Mouse (Mus musculus): ENCODE measurements around the gene Bhlhe23. TPM values are rescaled to one million over a fixed set of nuclear protein-coding genes. Genes with fewer than 3 reads are reported as not detected.

Bhlhe23 gene
- polyA plus RNA-seq, 1 experiment from 2014 or later: not detected

DNA sequence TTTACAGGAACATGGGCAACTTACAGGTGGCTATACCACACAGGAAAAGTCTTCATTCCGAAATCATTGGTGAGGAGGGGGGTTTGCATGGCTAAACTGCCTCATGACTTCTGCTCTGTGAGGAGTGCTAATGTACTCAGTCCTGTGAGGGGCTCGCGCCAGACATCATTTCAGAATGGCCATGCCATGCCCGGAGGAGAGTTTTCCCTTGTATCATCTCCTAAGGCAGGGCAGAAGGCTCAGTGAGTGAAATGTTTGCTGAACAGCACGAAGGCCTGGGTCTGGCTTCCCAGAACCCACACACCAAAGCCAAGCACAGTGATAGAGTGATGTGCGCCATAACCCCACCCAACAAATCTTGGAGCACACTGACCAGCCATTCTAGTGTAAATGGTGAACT is 33.9 kb downstream of the Bhlhe23 start:
- no peak overlapping the region for H3K4me3 ChIP-seq
- ATAC-seq (replicated peaks; ENCODE audit: insufficient number of reproducible peaks, insufficient read depth, low FRiP score, low read depth): no peak
- no peaks in the 10 kb centered on the region for H3K9me3 ChIP-seq (replicated peaks)
- H3K9ac ChIP-seq: no peak overlapping the region
- no peak overlapping the region for H3K27ac ChIP-seq
- H3K4me2 ChIP-seq: no peak overlapping the region
- peaks cover 13% of the 10 kb centered on the region; the same call in 1 of the 2 replicates for H3K27me3 ChIP-seq
- 77% methylated on average over 6 of the region's 6 CpGs for WGBS
- no peaks in the 10 kb centered on the region; the same call in 1 of the 2 replicates for H3K4me1 ChIP-seq (replicated peaks)
- no peaks in the 10 kb centered on the region for H3K36me3 ChIP-seq

DNA sequence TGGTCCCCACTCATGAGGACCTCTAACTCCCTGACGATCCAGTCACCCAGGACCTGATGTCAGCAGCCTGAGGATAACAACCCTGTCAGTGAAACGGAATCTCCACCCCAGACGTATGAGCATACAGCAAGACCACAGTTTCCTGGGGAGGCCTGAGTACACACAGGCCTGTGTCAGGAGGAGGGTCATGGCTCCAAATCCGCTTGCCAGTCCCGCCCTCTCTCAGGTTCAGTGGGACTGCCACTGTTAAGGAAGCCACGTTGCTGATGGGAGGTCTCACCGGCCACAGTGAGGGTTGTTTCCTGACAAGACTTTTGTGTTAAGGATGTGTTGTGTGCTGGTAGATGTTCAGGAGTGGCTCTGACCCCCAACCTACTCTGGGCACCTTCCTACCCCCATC is 35.3 kb downstream of the Bhlhe23 start:
- WGBS: 57% methylated on average over 7 of the region's 7 CpGs
- no peak for ATAC-seq (replicated peaks; ENCODE audit: insufficient number of reproducible peaks, insufficient read depth, low FRiP score, low read depth)
- Histone ChIP-seq H3K4me3 (no peak overlapping the region), H3K27ac (no peak overlapping the region), H3K27me3 (peaks cover 8% of the 10 kb centered on the region; the same call in 1 of the 2 replicates), H3K4me1 (replicated peaks) (no peaks in the 10 kb centered on the region; the same call in 1 of the 2 replicates), H3K36me3 (no peaks in the 10 kb centered on the region), H3K9ac (no peak overlapping the region), H3K4me2 (no peak overlapping the region), H3K9me3 (replicated peaks) (no peaks in the 10 kb centered on the region)

DNA sequence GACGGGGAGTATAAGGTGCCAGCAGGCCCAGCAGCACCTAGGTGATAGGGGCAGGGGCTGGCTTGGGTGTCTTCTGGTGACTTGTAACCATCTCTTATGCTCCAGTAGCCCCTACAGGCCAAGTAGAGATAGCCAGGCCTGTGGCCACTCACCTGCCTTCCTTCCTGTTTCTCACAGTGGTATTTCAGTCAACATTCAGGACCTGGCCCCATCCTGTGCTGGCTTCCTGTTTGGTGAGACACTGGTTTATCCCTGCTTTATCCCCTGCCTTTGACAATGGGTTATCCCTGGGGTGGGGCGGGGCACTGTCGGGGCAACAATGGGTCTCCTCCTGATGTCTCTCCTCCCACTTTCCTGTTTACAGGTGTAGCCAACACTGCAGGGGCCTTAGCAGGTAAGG is 36.4 kb downstream of the Bhlhe23 start:
- WGBS: 30% methylated on average over 3 of the region's 3 CpGs
- Histone ChIP-seq H3K9ac (no peak overlapping the region), H3K4me3 (no peak overlapping the region), H3K9me3 (replicated peaks) (no peaks in the 10 kb centered on the region), H3K4me1 (replicated peaks) (no peaks in the 10 kb centered on the region; the same call in 1 of the 2 replicates), H3K4me2 (no peak overlapping the region), H3K36me3 (no peaks in the 10 kb centered on the region), H3K27ac (no peak overlapping the region), H3K27me3 (peaks cover 8% of the 10 kb centered on the region; the same call in 1 of the 2 replicates)
- no peak for ATAC-seq (replicated peaks; ENCODE audit: insufficient number of reproducible peaks, insufficient read depth, low FRiP score, low read depth)

DNA sequence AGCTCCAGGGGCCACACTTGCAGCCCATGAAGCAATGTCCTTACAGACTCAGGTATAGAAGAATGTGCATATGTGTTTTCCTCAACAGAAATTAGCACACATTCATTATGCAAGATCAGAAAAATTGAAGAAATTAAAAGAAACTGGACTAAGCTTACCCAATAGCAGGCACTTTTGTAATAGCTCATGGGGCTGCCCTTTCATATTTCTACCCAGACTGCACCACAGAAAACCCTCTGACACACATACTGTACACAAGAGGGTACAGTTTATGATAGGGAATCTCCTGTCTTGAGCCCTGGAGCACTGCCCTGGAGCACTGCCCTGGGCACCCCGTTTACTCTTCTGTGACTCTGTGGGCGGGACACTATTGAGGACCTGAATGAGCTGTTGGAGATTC is 38.7 kb downstream of the Bhlhe23 start:
- Histone ChIP-seq H3K4me3 (no peak overlapping the region), H3K27ac (no peak overlapping the region), H3K9ac (no peak overlapping the region), H3K36me3 (no peaks in the 10 kb centered on the region), H3K9me3 (replicated peaks) (no peaks in the 10 kb centered on the region), H3K4me1 (replicated peaks) (no peaks in the 10 kb centered on the region; the same call in 1 of the 2 replicates), H3K27me3 (peaks cover 8% of the 10 kb centered on the region; the same call in 1 of the 2 replicates), H3K4me2 (no peak overlapping the region)
- ATAC-seq (replicated peaks; ENCODE audit: insufficient number of reproducible peaks, insufficient read depth, low FRiP score, low read depth): no peak
- WGBS: 83% methylated on average over 2 of the region's 2 CpGs

DNA sequence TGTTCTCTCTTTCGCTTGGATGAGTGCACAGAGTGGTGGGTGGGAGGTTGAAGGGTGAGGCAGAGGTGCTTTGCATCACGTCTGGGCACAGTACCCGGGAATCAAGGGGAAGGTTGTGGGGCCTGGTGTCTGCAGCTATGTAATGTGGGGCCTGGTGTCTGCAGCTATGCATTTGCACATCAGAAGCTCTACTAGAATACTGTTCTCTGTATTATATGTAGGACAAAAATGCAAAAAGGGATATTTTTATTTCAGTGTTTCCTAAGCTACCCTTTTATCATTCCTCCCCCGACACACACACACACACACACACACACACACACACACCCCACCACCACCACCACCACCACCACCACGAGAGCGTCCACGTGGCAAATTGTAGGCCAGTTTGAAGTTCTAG is 41.5 kb downstream of the Bhlhe23 start:
- no peak for ATAC-seq (replicated peaks; ENCODE audit: insufficient number of reproducible peaks, insufficient read depth, low FRiP score, low read depth)
- Histone ChIP-seq H3K27ac (no peak overlapping the region), H3K4me1 (replicated peaks) (peaks cover 4% of the 10 kb centered on the region; the same call in 1 of the 2 replicates), H3K36me3 (no peaks in the 10 kb centered on the region), H3K4me3 (no peak overlapping the region), H3K4me2 (no peak overlapping the region), H3K9ac (no peak overlapping the region), H3K9me3 (replicated peaks) (no peaks in the 10 kb centered on the region), H3K27me3 (peaks cover 5% of the 10 kb centered on the region; the same call in 1 of the 2 replicates)
- WGBS: 67% methylated on average over 7 of the region's 7 CpGs

DNA sequence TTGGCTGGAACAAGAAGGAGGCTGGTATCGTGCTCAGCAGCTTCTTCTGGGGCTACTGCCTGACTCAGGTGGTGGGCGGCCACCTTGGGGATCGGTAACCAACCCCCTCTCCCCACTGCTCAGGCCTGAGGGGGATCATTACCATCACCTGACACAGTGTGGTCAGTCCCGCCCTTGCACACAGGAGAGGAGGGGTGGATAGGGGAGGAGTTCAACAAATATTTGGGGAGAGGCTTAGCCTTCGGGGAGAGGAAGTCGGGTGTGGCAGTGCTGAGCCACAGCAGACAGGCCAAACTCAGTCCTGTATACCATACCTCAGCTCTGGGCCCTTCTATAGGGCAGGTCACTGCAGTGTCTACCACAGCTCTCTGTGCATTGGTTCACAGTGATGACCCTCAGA is 44.7 kb downstream of the Bhlhe23 start:
- H3K4me1 ChIP-seq (replicated peaks): 0 out of 2 replicates have a peak, but pooled peaks cover 4% of the 10 kb centered on the region
- H3K27me3 ChIP-seq: no peaks in the 10 kb centered on the region; the same call in 1 of the 2 replicates
- H3K27ac ChIP-seq: no peak overlapping the region
- H3K4me3 ChIP-seq: no peak overlapping the region
- 67% methylated on average over 6 of the region's 6 CpGs for WGBS
- H3K36me3 ChIP-seq: no peaks in the 10 kb centered on the region
- H3K9me3 ChIP-seq (replicated peaks): no peaks in the 10 kb centered on the region
- ATAC-seq (replicated peaks; ENCODE audit: insufficient number of reproducible peaks, insufficient read depth, low FRiP score, low read depth): no peak
- H3K9ac ChIP-seq: no peak overlapping the region
- no peak overlapping the region for H3K4me2 ChIP-seq

DNA sequence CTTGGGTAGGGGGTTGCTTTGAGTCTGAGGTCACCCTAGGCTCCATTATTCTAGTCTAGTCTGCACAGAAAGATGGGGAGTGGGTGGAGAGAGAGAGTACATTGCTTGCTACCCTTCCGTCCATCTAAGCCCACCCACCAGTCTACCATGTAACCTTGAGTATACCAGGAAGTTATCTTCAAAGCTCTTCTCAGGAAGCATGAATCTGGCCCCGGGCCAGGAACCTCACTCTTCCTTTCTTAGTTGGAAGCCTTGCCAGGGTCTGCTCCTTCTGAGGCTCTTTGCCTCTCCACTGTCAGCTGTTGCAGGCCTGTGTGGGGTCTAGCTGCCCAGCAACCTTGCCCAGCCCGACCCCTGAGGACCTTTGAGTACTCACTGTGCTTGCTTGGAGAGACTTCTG is 45.7 kb downstream of the Bhlhe23 start:
- peaks cover 4% of the 10 kb centered on the region; the same call in 1 of the 2 replicates for H3K4me1 ChIP-seq (replicated peaks)
- H3K27ac ChIP-seq: no peak overlapping the region
- no peak overlapping the region for H3K4me3 ChIP-seq
- ATAC-seq (replicated peaks; ENCODE audit: insufficient number of reproducible peaks, insufficient read depth, low FRiP score, low read depth): no peak
- H3K36me3 ChIP-seq: no peaks in the 10 kb centered on the region
- no peaks in the 10 kb centered on the region; the same call in 1 of the 2 replicates for H3K27me3 ChIP-seq
- whole genome bisulfite sequencing: 50% methylated on average over 3 of the region's 3 CpGs
- H3K9ac ChIP-seq: no peak overlapping the region
- H3K4me2 ChIP-seq: no peak overlapping the region
- H3K9me3 ChIP-seq (replicated peaks): no peaks in the 10 kb centered on the region

DNA sequence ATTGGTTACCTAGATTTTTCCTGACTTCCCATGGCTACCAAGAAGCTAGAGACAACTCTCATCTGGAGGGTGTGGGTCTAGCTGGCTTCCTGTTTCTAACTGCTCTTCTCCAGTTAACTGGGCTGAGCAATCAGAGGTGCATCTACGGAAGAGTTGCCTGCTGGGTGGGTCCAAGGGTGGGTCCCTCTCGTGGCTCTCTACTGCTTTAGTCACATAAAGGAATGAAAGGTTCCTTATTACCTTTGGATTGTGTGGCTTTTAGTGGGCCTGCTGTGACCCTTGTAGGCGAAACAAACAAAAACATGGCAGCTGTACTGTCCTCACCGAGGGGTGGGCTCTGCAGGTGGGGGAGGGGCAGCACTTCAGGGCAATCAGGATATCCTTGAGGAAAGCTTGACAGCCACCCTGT is 49.1 kb downstream of the Bhlhe23 start:
- Histone ChIP-seq H3K9ac (no peak overlapping the region), H3K27ac (no peak overlapping the region), H3K27me3 (no peaks in the 10 kb centered on the region), H3K4me1 (replicated peaks) (peaks cover 18% of the 10 kb centered on the region), H3K4me2 (no peak overlapping the region), H3K4me3 (no peak overlapping the region), H3K9me3 (replicated peaks) (no peaks in the 10 kb centered on the region), H3K36me3 (peaks cover 12% of the 10 kb centered on the region)
- no peak for ATAC-seq (replicated peaks; ENCODE audit: insufficient number of reproducible peaks, insufficient read depth, low FRiP score, low read depth)
- WGBS: 53% methylated on average over 4 of the region's 4 CpGs

DNA sequence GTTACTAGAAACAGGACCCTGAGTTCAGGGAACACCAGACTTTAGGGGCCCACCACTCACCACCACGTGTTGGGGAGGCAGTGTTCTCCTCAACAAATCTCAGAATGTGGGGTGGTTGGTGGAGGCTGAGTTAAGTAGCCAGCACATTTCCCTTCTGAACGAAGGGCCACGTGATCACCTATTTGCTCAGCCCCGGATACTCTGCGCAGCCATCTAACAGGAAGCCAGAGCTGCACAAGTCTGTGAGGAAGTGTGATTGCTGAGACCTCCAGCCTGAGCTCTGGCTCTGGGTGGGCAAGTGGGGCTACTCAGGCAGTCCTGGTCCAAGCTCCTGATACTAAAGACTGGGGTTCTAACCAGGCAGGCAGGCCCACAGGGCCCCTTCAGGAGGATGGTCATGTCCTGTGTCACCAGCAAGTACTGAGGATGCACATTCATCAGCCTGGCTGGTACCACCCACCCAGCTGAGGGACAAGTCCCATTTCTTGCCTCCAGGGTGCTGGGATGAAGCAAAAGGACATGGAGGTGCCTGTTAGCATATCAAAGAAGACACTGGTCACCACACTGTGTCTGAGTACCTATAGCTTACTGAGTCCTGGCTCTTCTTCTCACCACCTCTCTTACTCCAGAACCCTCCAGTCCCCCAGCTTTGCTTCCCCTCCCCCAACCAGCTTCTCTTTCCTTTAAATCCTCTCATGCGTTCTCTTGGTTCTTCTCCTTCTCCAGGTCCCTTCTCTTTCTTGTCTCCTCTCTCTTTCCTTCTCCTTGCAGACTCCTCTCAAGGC is 49.9 kb downstream of the Bhlhe23 start:
- no peak for ATAC-seq (replicated peaks; ENCODE audit: insufficient number of reproducible peaks, insufficient read depth, low FRiP score, low read depth)
- Histone ChIP-seq H3K9ac (no peak overlapping the region), H3K36me3 (peaks cover 18% of the 10 kb centered on the region), H3K4me2 (no peak overlapping the region), H3K27me3 (no peaks in the 10 kb centered on the region), H3K4me3 (no peak overlapping the region), H3K4me1 (replicated peaks) (peaks cover 18% of the 10 kb centered on the region), H3K27ac (no peak overlapping the region), H3K9me3 (replicated peaks) (no peaks in the 10 kb centered on the region)
- WGBS: 48% methylated on average over 6 of the region's 6 CpGs

DNA sequence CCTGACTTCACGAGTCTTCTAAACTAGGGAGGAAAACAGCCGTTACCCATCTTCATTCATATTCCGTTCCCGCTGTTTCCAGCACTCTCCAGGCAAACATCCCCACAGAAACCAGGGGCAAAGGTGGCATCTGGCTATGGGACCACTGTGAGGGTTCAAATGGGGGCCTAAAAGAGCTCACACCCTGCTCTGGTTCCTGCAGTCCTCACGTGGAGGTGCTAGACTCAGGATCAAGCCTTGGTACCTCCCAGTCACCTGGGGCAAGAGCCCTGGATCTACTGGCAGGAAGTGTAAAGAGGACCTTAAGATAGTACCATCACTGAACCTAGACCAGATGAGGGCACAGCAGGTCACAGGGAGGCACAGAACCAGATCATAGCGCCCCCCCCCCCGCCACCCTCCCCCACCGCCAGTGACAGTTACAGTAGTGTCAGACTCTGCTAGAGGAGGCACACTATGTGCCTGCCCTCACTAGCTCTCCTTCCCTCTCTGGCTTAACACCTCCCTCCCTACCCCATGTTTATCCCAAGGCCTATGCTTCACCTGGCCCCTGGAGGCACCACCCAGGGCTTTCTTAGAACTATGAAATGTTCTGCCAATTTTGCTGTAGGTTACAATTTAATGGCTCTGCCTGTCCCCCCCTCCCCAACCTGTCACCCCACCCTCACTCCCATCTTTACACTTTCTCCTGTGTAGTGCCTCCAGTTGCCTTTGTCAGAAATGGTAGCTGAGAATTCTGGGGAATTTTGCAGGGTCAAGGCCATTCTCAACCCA is 50.7 kb downstream of the Bhlhe23 start:
- Histone ChIP-seq H3K4me1 (replicated peaks) (peaks cover 15% of the 10 kb centered on the region), H3K9me3 (replicated peaks) (no peaks in the 10 kb centered on the region), H3K4me3 (peak overlapping the region; percentile 29), H3K36me3 (peaks cover 26% of the 10 kb centered on the region), H3K9ac (no peak overlapping the region), H3K27me3 (no peaks in the 10 kb centered on the region), H3K27ac (no peak overlapping the region), H3K4me2 (peak overlapping the region; percentile 61)
- WGBS: 27% methylated on average over 7 of the region's 8 CpGs
- no peak for ATAC-seq (replicated peaks; ENCODE audit: insufficient number of reproducible peaks, insufficient read depth, low FRiP score, low read depth)

DNA sequence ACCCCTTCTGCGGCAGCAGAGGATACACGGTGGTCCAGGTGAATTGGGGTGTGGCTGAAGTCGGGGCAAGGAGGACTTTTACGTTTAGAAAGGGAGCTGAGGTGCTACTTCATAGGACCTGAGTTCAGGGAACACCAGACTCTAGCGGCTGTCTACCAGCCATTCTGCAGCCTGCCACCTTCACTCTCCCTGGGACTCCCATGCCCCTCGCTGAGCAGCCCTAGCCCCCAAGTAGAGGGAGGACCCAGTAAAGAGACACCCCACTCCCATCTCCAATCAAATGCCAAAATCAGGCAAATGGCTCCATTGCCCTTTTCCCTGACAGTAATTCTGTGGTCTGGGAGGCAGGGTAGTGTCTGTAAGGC is 51.3 kb downstream of the Bhlhe23 start:
- Histone ChIP-seq H3K4me1 (replicated peaks) (peaks cover 14% of the 10 kb centered on the region), H3K4me3 (peak overlapping the region; percentile 29), H3K9me3 (replicated peaks) (no peaks in the 10 kb centered on the region), H3K9ac (peak overlapping the region; percentile 41; the same call in 1 of the 2 replicates), H3K27ac (no peak overlapping the region), H3K4me2 (peak overlapping the region; percentile 61), H3K27me3 (no peaks in the 10 kb centered on the region), H3K36me3 (peaks cover 32% of the 10 kb centered on the region)
- no peak for ATAC-seq (replicated peaks; ENCODE audit: insufficient number of reproducible peaks, insufficient read depth, low FRiP score, low read depth)
- WGBS: 3% methylated on average over 6 of the region's 6 CpGs

All from heart, embryonic 15.5 days (tissue).